Mouse (Mus musculus) skeletal muscle tissue, adult 2 months (tissue): ENCODE data around the gene Tenm4.

Experiments used
- DNase-seq: peaks from one replicate; pipeline ENCODE4 v3.0.0-alpha.2; 2012; ENCODE audit warnings: low read depth, low spot score

The Tenm4 gene

GRCm38 (mm10) chr7:96643461-96644204, 472.6 kb downstream of the Tenm4 start:
- no peak for DNase-seq

- DNase-seq = no peak
These were observed 473.1 kb downstream of the Tenm4 start for GRCm38 (mm10) chr7:96644205-96644531.

DNA sequence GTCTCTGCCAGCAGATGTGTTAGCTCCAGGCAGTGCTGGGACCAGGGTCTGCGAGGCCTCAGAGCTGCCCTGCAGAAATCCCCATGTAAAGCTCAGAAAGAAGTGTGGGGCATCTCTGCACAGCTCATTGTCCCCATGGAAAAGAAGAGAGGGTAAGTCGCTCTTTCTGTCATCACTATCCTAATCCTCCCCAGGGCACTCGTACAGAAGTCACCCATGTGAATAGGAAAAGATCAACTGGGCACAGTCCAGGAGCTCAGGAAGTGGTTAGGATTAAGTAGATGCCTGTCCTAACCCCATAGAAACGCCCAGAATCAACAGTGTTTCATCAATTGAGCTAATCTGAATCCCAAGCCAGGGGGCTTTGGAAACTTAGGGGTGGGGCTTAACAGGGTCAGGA, 476.6 kb downstream of the Tenm4 start:
- DNase-seq = no peak

DNA sequence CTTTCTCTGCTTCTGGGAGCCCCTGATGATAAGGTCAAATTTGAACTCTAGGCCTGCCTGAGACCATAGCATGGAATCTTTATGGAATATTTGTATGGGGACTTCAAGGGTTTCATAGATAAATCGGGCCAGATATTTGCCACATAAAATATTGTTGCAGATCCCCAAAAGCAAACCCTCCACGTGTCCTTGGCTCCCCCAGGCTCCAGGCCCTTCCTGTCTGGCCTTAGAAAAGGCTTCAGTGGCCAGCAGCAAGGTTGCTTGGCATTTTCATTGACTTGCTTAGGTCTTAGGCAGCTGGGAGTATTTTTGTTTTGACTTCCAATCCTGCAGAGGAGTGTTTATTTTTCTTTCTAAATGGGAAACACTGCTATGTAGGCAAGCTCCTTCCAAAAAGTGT, 477.6 kb downstream of the Tenm4 start:
- DNase-seq = no peak

GRCm38 (mm10) chr7:96649171-96649570, 478.1 kb downstream of the Tenm4 start:
- DNase-seq = no peak

GRCm38 (mm10) chr7:96650435-96650834, 479.4 kb downstream of the Tenm4 start:
- DNase-seq = no peak

DNA sequence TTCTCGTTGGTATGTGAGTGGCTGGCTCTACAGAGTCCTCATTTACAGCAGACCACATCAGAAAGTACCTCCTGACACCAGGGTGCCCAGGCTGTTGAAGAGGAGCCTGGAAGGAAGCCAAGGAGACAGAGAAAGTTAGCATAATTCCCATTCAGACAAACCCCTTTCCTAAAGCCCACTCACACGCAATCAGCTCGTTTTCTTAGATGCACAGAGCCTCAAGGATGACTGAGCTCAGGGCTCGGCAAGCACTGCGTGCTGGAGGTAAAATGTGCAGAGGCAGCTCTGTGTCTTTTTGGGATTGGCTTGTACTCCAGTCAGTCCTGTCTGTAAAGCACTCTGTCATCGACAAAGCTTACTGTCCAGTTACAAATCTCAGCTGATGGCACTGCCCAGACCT, 480.0 kb downstream of the Tenm4 start:
- no peak for DNase-seq

DNA sequence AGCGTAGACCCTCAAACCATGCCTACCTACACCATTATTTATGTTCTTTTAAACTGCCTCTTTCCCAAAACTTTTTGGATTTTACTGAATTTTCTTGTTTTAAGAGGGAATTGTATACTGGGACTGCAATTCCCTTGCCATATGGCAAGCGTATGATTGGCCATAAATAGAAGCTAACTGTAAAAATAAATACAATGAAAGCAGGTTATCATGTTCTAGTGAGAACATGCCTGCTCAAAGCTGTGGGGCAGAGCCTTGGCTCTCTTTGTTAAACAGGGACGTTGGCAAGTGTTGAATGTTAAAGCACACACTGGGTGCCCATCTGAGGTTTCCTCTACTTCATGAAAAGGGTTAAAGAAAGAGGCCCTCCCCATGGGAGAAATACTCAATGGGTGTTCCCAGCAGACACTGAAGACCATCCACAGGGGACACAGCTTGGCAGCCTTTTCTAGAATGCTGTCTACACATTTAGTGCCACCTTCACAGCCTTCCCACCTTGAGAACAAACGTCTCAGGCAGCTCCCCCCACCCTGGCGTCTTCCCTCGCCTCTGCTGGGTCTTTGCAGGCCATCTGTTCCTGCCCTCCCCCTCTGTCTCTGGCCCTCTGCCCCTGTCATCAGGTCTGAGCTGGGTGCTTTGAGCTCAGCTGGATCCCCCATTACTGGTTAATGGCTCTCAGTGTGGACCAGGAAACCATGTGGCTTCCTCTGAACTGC, 480.7 kb downstream of the Tenm4 start:
- no peak for DNase-seq

GRCm38 (mm10) chr7:96652844-96653243, 481.8 kb downstream of the Tenm4 start:
- no peak for DNase-seq

- no peak for DNase-seq
These were observed 483.2 kb downstream of the Tenm4 start for GRCm38 (mm10) chr7:96654206-96654605.

DNA sequence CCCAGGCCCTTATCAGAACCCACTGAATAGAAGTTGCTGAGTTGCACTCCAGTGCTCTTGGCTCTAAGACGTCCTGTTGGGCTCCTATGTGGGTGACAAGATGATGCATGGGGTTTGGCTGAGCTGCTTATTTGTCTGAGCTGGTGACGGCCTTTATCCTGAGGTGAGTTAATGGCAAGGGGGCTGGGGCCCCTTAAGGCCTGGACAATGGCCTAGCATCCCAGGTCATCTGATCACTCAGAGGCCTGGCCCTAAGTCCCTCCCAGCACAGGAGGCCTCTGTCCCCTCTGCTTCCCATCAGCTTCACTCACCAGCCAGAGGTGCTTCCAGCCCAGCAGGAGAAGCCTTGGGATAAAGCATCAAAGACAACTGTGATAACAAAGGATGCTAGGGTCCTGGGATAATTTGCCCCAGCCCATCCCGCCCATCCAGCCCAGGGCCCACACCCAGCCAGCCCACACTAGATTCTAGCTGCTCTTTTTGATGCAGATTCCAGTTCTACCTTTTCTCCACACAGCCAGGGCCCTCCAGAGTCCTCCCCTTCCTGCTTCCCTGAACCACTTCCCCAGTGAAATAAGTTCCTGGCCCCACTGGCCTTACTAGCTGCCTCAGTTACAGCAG, 484.2 kb downstream of the Tenm4 start:
- DNase-seq = no peak

GRCm38 (mm10) chr7:96657101-96657830, 486.2 kb downstream of the Tenm4 start:
- DNase-seq = no peak

DNA sequence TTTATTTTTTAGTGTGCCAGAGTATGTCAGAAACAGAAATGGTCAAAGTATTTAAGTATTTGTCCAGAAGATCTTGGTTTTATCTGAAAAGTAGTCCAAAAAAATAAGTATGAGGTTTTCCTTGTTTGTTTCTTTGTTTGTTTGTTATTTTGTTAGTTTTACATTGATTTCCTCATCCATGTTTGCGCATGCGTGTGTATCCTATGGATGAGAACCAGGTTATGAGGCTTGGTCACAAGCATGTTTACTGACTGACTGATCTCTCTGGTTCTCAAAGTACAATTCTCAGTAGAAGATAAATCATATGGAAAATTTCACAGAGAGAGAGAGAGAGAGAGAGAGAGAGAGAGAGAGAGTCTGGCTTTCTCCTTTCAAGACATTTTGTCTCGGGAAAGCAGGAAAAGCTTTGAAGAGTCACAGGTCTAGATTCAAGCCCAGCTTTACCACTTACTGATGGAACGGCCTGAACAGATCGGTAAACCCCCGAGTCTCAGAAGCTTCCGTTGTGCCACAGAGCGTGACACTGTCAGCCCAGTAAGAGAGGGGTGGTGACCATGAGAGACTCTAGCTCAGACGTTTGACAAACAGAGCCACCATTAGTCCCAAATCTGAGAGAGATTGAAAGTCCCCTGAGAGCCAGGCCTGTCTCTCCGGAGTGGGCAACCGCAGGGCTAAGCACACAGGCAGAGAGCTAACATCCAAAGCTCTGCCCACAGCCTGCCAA, 487.0 kb downstream of the Tenm4 start:
- DNase-seq = no peak

- DNase-seq = no peak
These were observed 489.9 kb downstream of the Tenm4 start for GRCm38 (mm10) chr7:96660907-96661306.

GRCm38 (mm10) chr7:96661352-96662169, 490.5 kb downstream of the Tenm4 start:
- DNase-seq = no peak

GRCm38 (mm10) chr7:96663336-96663735, 492.3 kb downstream of the Tenm4 start:
- DNase-seq = no peak

DNA sequence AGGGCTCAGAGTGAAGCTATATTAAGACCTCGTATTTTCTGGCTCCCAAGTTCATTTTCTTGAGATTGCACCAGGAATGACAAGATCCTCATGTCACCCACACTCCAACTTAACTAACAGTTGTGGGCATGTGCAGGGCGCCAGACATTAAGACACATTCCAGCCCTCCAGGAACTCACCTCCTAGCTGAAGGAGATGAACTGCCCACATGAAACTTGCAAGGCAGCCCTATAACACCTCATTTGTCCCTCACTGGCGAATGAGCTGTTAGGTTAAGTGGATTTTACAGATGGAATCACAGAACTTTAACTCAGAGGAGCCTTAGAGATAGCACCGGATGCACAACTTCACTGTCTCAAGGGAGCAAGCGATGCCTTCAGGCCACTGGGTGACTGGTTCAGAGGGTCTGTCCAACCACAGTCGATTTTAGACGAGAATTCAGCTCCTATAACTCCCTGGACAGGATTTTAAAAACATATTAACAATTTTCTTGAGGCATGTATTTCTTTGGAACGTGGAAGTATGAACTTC, 495.4 kb downstream of the Tenm4 start:
- DNase-seq = no peak

DNA sequence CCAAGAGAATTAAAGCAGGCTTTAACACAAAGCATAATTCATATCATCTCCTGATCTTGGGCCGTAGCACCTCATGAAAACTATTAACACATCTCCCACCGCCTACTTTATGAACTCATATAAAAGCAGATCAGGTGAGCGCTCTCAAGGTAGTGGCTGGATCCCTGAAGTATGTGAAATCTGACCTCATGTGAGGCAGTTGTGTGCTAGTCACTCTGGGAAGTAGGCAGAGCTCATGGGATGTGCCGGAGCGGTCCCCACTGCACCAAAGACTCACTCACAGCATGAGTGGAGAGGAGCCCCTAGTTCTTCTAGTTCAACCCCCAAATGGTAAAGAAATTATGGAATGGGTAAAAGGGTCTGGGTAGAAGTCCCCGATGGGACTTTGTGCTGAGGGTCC, 496.6 kb downstream of the Tenm4 start:
- DNase-seq = no peak

DNA sequence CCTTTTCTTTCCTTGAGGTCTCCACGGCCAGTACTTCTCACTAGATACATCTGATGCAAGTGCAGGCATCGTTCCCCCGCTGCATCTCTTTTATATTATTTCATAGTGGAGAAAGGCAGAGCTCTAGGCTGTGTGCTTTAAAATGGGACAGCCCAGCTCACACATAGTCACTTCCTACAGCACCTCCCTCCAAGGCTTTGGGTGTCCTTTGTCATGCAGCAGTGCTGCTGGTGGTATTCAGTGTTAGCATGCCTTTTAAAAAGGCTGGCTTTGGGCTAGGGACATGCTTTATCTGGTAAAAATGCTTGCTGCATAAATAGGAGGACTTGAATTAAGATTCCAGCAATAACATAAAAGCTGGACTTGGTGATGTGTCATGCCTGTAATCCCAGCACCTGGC, 499.0 kb downstream of the Tenm4 start:
- no peak for DNase-seq

DNA sequence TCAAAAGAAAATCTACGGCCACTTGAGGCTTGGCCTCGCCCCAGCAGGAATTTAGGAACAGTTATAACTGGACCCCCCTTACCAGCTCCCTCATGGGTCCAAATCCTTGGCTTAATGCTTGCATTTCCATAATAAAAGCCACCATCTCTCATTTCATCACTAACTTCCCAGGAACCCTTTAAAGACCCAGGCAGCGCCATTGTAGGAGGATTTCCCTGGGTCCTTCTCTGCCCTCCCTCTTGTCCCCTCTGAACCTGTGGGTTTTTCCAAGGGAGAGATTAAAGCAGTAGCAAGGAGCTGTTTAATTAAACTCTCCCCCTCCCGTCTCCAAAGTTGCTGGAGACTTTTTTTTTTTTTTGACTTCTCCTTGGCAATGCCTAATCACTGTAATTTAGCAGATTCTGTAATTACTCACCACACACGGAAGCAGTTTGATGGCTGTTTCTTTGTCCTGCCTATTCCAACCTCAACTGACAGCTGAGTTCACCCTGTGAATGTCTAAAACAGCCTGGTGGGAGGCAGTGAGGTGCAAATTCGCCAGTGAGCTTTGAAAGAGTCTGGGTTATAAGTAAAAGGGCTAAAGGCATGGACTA, 501.4 kb downstream of the Tenm4 start:
- DNase-seq = no peak
